Mouse (Mus musculus): Measurements from ENCODE around the gene H2-M10.2. TPM values are rescaled to one million over a fixed set of nuclear protein-coding genes. Genes with fewer than 3 reads are reported as not detected.
A peak's percentile ranks its signal among the peaks of the same experiment; 100 is the strongest.
"Not testable (repeated sequence)": the region's sequence is repeated elsewhere in the genome, so short reads cannot be mapped to it uniquely, and the experiment has no call there.

Gene H2-M10.2
- polyA plus RNA-seq, 1 experiment from 2014 or later: 0.17 TPM

GRCm38 (mm10) chr17:36244031-36244430 is 42.3 kb downstream of the H2-M10.2 start:
- Histone ChIP-seq H3K4me1 (peaks cover 13% of the 10 kb centered on the region), H3K27ac (replicated peaks) (no peak overlapping the region), H3K4me3 (no peak overlapping the region), H3K36me3 (replicated peaks) (no peaks in the 10 kb centered on the region), H3K27me3 (replicated peaks; ENCODE audit: low read depth, poor library complexity, severe bottlenecking) (peaks cover 17% of the 10 kb centered on the region), H3K9me3 (no peaks in the 10 kb centered on the region)
- DNase-seq (ENCODE audit: low spot score): no peak
- WGBS: 25% methylated on average over 5 of the region's 5 CpGs

GRCm38 (mm10) chr17:36240637-36241213 is 45.6 kb downstream of the H2-M10.2 start:
- H3K4me1 ChIP-seq: peaks cover 16% of the 10 kb centered on the region
- no peaks in the 10 kb centered on the region; the same call in none of the 2 replicates for H3K27me3 ChIP-seq (replicated peaks; ENCODE audit: low read depth, poor library complexity, severe bottlenecking)
- peak overlapping the region; percentile 32; the same call in 1 of the 2 replicates for H3K4me3 ChIP-seq
- H3K36me3 ChIP-seq (replicated peaks): no peaks in the 10 kb centered on the region
- no peaks in the 10 kb centered on the region for H3K9me3 ChIP-seq
- peak; percentile 46 for DNase-seq (ENCODE audit: low spot score)
- H3K27ac ChIP-seq (replicated peaks): no peak overlapping the region
- WGBS: 10% methylated on average over 5 of the region's 5 CpGs

DNA sequence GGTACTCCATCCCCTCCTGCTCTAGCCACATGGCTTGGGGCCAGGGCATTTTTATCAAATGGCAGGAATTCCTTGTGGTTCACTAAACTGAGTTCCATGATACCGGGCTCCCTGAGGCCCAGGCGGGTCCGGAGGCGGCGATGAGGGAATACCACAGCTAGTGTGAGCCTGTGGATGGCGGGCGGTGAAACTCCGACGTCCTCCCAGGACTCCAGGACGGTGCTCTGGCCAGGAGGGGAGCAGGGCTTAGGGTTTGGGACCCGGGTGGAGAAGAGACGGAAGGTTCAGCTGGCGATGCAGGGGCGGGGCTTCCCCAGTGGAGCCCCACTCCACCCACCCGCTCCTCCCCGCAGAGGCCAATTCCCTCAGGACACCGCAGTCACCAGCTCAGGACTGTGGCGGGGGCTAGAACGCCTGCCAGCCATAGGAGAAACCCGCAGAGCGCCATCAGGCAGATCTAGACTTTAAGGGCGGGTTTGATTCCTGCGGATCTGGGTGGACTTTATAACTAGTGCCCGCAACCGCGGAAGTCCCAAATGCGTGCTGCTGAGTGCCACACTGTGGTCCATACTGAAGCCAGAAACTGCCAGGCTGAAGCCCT is 48.9 kb downstream of the H2-M10.2 start:
- DNase-seq (ENCODE audit: low spot score): no peak
- H3K4me3 ChIP-seq: peak overlapping the region; percentile 52
- WGBS: 2% methylated on average over 27 of the region's 27 CpGs
- H3K27ac ChIP-seq (replicated peaks): no peak overlapping the region
- no peaks in the 10 kb centered on the region for H3K36me3 ChIP-seq (replicated peaks)
- H3K4me1 ChIP-seq: peaks cover 19% of the 10 kb centered on the region
- H3K27me3 ChIP-seq (replicated peaks; ENCODE audit: low read depth, poor library complexity, severe bottlenecking): no peaks in the 10 kb centered on the region; the same call in none of the 2 replicates
- no peaks in the 10 kb centered on the region for H3K9me3 ChIP-seq

GRCm38 (mm10) chr17:36235300-36235699 is 51.0 kb downstream of the H2-M10.2 start:
- H3K4me3 ChIP-seq; H3K27ac ChIP-seq (replicated peaks); H3K27me3 ChIP-seq (replicated peaks; ENCODE audit: low read depth, poor library complexity, severe bottlenecking); H3K36me3 ChIP-seq (replicated peaks); H3K9me3 ChIP-seq; DNase-seq (ENCODE audit: low spot score): not testable (repeated sequence)
- WGBS: 30% methylated on average over 9 of the region's 9 CpGs
- peaks cover 10% of the 10 kb centered on the region for H3K4me1 ChIP-seq

Other genes starting within 250 kb of the H2-M10.2 start
- 7.4 and 9.0 TPM in 2 replicates for gene H2-T22, start 243.7 kb downstream of the H2-M10.2 start, polyA plus RNA-seq (2016; fragmentation: Nextera tagmentation; extraction: Ambion mirVana)
- gene Gm6034, start 243.5 kb downstream of the H2-M10.2 start, polyA plus RNA-seq (2016; fragmentation: Nextera tagmentation; extraction: Ambion mirVana): not detected in 2 replicates
- not detected in 2 replicates for gene Gm11127, start 228.1 kb downstream of the H2-M10.2 start, polyA plus RNA-seq (2016; fragmentation: Nextera tagmentation; extraction: Ambion mirVana)
- not detected in 2 replicates for gene Gm19684, start 164.8 kb downstream of the H2-M10.2 start, polyA plus RNA-seq (2016; fragmentation: Nextera tagmentation; extraction: Ambion mirVana)
- gene Gm7030, start 157.1 kb downstream of the H2-M10.2 start, polyA plus RNA-seq (2016; fragmentation: Nextera tagmentation; extraction: Ambion mirVana): not detected in 2 replicates
- gene Gm8909, start 118.0 kb downstream of the H2-M10.2 start, polyA plus RNA-seq (2016; fragmentation: Nextera tagmentation; extraction: Ambion mirVana): 0.11 TPM in 1 of 2 replicates, not detected in the other
- not detected in 2 replicates for gene H2-T3, start 96.2 kb downstream of the H2-M10.2 start, polyA plus RNA-seq (2016; fragmentation: Nextera tagmentation; extraction: Ambion mirVana)
- 86.2 and 95.7 TPM in 2 replicates for gene Rpp21, start 28.4 kb downstream of the H2-M10.2 start, polyA plus RNA-seq (2016; fragmentation: Nextera tagmentation; extraction: Ambion mirVana)
- gene Trim39, start 14.2 kb downstream of the H2-M10.2 start, polyA plus RNA-seq (2016; fragmentation: Nextera tagmentation; extraction: Ambion mirVana): 22.5 and 24.2 TPM in 2 replicates
- not detected in 2 replicates for gene H2-M10.1, start 39.7 kb upstream of the H2-M10.2 start, polyA plus RNA-seq (2016; fragmentation: Nextera tagmentation; extraction: Ambion mirVana)
- gene H2-M10.3, start 81.9 kb upstream of the H2-M10.2 start, polyA plus RNA-seq (2016; fragmentation: Nextera tagmentation; extraction: Ambion mirVana): not detected in 2 replicates
- gene H2-M10.4, start 175.8 kb upstream of the H2-M10.2 start, polyA plus RNA-seq (2016; fragmentation: Nextera tagmentation; extraction: Ambion mirVana): not detected in 2 replicates